Mouse (Mus musculus) gastrocnemius, adult 2 months (tissue): ENCODE measurements around the gene Slc50a1. TPM values are rescaled to one million over a fixed set of nuclear protein-coding genes. Genes with fewer than 3 reads are reported as not detected.

Source experiments
- DNase-seq: peaks from one replicate; pipeline ENCODE4 v3.0.0; 2022
- H3K27ac ChIP-seq: fragments of 200-600 bp; 2 replicates; pipeline ENCODE4 v1.8.1; 2022; ENCODE audit warnings: mild to moderate bottlenecking
- H3K4me3 ChIP-seq: fragments of 200-600 bp; 2 replicates; pipeline ENCODE4 v1.8.1; 2022; ENCODE audit warnings: mild to moderate bottlenecking, moderate library complexity
- CTCF ChIP-seq: fragments of 200-600 bp; IDR thresholded peaks from 2 replicates; pipeline ENCODE4 v1.8.1; 2022; ENCODE audit warnings: antibody characterized with exemption, mild to moderate bottlenecking, moderate library complexity
- intact Hi-C: fragments of 180-260 bp; cut with DNase I; formaldehyde crosslinking; loops from one replicate; pipeline ENCODE4 v1.15.1; 2025
- long read RNA-seq, 2 experiments: library from polyadenylated mRNA; stranded (forward); transcript quantifications; one replicate each; pipeline ENCODE4 v2.0.0; 2021
- total RNA-seq, 2 experiments: library from RNA; stranded (reverse); gene quantifications; 2 replicates each; pipeline ENCODE4 v1.2.3; 2021

Slc50a1 gene
- total RNA-seq, result 1 to 10 TPM; 8.9 to 9.7 TPM
- long read RNA-seq, experiment 1, transcript Slc50a1-201 (6 exons, 1,022 nt), result major isoform, 8 of 14 reads
- long read RNA-seq, experiment 1, partial matches to known transcripts, result 0 of 14 reads
- long read RNA-seq, experiment 1, other reads (novel, unspliced or antisense), result 4 of 14 reads
- long read RNA-seq, experiment 2, transcript Slc50a1-201 (6 exons, 1,022 nt), result major isoform, 6 of 11 reads
- long read RNA-seq, experiment 2, partial matches to known transcripts, result 1 of 11 reads
- long read RNA-seq, experiment 2, other reads (novel, unspliced or antisense), result 2 of 11 reads

DNA sequence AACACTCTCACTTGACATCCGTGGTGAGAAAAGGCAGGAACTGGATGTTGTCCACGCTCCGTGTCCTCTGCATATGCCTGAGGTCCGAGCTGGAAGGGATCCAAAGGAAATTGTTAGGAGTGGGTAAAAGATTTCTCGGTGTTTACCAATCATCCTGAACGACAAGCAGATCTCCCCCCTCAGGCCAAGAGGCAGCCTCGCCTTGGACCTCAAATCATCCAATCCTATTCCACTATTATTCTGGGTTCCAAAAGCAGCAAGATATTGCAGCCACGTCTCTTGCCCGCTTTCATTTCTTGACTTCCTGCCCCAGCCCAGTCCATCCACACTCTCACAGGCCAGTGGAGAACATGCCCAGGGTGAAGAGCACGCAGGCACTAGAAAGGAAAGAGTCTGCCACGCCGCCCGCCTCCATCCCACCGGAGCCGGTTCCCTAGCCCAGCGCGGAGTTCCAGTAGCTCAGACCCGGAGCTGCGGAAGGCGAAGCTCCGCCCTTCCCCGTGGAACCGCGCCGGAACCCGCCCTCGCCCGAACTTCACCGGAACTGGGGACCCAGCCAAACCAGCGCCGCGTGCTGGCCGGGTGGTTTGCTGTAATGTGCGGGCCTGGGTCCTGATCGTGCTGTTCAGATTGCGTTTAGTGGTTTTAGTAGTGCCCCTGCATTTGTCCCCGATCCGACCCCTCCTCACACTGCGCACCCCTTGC is at the start of gene Slc50a1:
TSS of gene Slc50a1 (minus strand) at position 520 of the 705 bp plus-strand sequence.
- peak within 1 kb of the TSS; percentile 90 for H3K27ac ChIP-seq
- peak; percentile 95 for DNase-seq
- intact Hi-C loops, result no loop called here
- TF ChIP-seq CTCF, result peak; percentile 64
- H3K4me3 ChIP-seq, result peak within 1 kb of the TSS; percentile 88

DNA sequence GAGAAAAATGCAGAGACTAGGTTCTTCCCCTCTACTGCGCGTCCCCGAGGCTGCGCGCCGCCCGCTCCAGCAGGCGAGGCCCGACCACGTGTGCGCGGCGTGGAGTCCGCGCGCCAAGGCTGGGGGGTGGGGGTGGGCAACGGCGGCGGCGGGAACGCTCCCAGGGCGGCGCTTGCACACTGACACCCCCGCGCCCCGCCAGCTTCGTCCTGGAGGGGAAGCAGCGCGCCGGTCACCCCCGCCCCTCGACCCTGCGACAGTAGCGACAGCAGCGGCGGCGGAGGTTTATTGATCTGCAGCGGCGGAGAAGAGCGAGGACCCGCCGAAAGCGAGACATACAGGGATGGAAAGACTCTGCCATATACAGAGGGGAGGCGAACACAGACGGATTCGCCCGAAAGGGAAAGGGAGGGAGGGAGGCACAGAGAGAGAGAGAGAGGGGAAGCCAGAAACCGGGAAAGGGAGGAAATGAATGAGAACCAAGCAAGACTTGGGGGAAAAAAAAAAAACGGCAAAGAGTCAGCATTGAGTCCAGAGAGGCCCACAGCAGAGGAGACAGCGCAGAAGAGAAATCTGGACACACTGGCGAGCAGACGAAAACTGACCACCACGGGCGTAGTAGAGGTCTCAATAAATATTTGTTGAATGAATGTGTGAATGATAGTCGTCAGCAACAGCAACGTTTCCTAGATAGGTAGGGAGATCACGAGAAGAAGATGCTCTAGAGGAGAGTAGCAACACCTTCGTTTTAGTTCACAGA is 49.4 kb upstream of the Slc50a1 start:
- no peak overlapping the region for H3K27ac ChIP-seq
- no peak for DNase-seq
- H3K4me3 ChIP-seq, result peak overlapping the region; percentile 60
- intact Hi-C loops, result no loop called here
- no peak for TF ChIP-seq CTCF

DNA sequence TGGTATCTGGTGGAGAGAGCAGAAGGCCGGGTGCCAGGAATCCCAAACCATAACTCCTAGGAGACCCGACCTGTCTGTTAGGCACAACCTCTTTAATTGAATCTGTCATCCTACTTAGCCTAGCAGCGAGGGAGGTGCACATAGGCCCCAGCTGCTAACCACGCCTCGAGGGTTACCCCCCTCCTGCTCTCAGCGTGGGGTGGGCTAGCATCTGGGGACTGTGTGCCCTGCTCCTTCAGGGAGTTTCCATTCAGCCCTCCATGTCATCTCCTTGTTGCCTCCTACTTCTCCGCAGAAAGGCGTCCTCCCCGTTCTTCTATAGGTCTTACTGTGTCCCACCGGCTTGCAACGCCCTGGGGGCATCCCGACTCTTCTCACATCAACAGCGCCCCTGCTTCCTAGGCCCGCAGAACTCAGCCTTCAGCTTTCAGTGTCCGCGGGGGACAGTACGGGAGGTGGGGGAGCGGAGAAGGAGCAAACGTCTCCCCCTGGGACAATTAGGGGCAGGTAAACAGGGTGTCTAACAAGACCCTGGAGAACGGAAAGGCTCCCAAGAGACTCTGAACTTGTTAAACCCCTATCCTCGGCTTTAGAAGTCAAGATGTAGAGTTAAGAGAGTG is 48.7 kb upstream of the Slc50a1 start:
- Histone ChIP-seq H3K27ac (no peak overlapping the region), H3K4me3 (peak overlapping the region; percentile 60)
- TF ChIP-seq CTCF, result no peak
- DNase-seq, result no peak
- intact Hi-C loops, result no loop called here

DNA sequence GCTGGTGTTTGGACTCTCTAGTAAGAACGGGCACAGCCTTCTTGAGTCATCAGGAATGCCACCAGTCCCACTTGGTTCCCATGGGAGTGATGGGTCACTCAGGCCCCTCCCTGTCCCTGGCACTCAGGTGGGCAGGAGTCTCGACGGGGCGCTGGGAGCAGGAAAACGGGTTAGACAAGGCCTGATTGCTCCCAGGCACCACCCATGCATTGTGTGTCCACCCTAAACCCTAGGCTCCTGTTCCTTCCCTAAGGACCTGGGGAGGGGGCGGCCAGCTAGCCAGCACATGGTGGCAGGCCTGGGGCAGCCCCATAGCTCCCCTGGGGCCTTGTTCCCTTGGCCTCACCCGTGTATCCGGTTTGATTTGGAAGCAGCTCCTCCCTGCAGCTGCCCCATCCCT is 47.9 kb upstream of the Slc50a1 start:
- H3K27ac ChIP-seq, result no peak overlapping the region
- no peak for TF ChIP-seq CTCF
- DNase-seq, result no peak
- H3K4me3 ChIP-seq, result no peak overlapping the region
- intact Hi-C loops, result no loop called here

DNA sequence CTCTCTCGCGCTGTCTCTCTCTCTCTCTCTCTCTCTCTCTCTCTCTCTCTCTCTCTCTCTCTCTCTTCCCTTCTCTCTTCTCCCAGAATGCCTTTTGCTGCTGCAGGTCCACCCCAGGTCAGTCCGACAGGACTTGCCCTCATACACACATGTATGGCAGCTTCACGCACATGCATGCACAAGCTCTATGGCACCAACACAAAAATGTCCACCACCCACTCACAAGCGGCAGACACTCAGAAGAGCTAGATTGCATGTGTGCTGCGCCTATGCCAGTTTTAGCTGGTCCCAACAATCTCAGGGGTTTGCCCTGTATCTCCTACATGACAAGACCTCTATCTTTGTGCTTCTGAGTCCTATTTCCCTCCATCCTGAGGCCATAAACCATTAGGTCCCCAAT is 46.9 kb upstream of the Slc50a1 start:
- TF ChIP-seq CTCF, result no peak
- H3K27ac ChIP-seq, result no peak overlapping the region
- intact Hi-C loops, result loop anchor here (2.0 kb wide), 2 partner anchors 38 to 168 kb away; no protein-coding TSS in a partner anchor
- DNase-seq, result no peak
- H3K4me3 ChIP-seq, result no peak overlapping the region

DNA sequence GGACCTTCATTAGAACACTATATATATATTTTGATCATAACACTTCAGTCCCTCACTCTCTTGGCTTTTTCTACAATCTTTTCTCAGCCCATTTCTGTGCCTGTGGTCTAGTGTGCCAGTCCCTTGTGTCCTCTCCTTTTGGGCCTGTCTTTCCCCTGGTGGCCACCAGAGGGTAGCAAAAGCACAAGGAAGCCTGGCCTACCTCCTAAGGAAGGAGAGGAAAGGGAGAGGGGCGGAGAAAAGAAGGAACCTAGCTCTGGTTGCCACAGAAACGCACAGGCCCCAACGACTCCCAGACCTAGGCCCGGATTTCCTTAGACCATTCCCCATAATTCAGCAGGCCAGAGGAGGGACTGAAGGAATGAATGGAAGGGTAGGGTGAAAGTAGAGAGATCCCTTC is 46.5 kb upstream of the Slc50a1 start:
- TF ChIP-seq CTCF, result peak; percentile 97; the same call in 1 of the 2 replicates
- intact Hi-C loops, result loop anchor here (2.0 kb wide), 2 partner anchors 38 to 168 kb away; no protein-coding TSS in a partner anchor
- peak; percentile 83 for DNase-seq
- Histone ChIP-seq H3K27ac (no peak overlapping the region), H3K4me3 (peak overlapping the region; percentile 50)

DNA sequence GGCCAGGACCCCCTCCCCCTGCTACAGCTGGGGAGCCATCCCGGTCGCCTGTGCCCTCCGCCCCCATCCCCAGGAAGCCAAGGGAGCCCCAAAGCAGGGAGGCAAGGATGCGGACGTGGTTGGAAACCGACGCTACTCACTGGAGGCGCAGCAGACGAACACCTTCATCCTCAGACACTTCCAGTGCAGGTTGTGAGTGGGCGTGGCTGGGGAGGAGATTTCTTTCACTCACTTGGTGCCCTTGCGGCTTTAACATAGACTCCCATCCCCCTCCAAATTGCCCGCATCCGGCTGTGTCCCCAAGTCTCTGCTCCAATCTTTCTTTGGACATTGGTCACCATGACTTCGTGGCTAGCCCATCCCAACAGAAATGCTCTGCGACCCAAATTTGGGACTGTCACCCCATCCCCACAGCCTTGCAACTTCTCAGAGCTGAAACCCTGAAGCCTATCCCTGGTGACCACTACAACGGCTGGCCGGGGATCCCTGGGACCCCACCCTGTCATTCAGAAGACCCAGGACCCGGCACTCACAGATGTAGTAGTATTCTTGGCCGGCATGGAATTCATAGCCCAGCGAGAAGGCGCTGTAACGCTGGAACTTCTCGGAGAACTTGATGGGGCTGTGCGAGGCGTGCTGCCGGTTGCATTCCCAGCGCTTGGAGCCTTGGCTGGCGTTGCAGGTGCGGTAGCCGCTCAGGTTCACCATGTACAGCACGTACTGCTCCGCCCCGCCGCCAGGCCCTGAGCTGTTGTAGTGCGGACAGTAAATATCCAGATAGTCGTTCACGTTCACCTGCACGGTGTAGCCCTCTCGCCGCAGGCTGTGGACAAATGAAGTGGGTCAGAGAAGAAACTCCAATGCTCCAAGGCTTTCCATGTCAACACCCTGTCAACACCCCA is 45.8 kb upstream of the Slc50a1 start:
- Histone ChIP-seq H3K4me3 (peak overlapping the region; percentile 50), H3K27ac (no peak overlapping the region)
- DNase-seq, result peak; percentile 37
- intact Hi-C loops, result loop anchor here (2.0 kb wide), 2 partner anchors 39 to 169 kb away; no protein-coding TSS in a partner anchor
- TF ChIP-seq CTCF, result no peak

DNA sequence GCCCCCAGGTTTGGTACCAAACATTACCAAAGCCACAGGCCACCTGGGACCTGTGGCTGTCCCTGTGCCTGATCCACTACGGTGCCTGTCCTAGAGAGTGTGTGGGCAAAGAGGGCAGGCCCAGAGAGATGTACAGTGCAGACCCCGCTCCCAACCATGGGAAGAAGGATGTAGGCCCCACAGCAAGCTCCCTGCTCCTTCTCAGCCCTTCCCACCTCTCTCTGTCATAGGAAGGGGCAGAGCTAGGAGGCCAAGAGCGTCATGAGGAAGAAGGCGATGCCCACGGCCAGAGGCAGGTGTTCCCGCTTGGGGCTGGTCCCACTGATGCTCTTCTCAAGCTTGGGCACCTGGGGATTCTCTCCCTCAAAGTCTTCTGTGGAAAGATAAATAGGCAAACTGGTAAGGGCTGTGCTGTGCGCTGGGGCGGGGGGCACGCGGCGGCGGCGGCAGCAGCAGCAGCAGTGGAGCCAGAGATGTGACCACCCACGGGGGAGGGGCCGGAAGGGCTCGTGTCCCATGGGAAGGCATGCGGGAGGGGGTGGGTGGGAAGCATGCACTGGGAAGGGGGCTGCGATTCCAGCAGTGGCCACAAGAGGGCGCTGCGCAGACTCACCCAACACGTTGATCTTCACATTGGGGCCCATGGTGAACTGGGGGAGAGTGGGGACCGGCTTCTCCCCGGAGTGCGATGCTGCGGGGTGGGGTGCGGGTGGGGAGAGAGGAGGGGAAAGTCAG is 45.0 kb upstream of the Slc50a1 start:
- intact Hi-C loops, result no loop called here
- TF ChIP-seq CTCF, result peak; percentile 98
- Histone ChIP-seq H3K4me3 (peak overlapping the region; percentile 50), H3K27ac (peak overlapping the region; percentile 38)
- DNase-seq, result peak; percentile 83

DNA sequence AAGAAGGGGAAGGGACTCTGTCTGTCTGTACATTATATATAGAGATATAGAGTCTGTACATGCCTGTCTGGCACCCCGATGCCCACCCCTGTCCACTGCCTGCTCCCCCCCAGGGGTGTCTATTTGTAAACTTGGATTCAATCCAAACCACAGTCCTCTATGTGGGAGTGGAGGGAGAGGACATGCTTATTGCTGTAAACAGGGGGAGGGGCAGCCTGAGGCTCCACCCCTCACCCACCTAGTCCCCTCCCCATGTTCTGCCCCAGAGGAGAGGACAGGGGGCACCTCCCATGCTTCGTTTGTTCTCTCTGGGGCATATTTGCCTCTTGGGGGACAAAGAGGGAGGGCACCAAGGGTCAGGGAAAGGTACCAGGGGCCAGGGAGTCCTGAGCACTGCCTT is 44.4 kb upstream of the Slc50a1 start:
- no peak for DNase-seq
- Histone ChIP-seq H3K4me3 (no peak overlapping the region), H3K27ac (peak overlapping the region; percentile 38)
- intact Hi-C loops, result no loop called here
- no peak for TF ChIP-seq CTCF

DNA sequence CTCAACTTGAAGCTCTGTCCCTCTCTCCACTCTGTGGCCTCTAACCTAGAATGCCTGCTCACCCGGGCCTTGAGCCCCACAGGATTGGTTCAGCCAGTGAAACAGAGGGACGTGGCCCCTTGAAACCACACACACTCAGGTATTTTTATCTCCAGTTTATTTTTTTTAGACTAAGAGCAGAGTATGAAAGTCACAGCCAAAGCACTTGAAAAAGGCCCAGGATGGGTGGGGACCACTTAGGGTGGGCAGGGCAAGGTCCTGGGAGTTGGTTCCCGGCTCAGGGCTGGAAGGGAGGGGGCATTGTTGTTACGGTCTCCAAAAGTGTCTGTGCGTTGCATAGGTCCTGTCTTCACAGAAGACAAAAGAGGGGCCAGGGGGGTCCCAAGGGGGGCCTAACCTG is 44.0 kb upstream of the Slc50a1 start:
- 0 out of 2 replicates have a peak overlapping the region, but pooled peaks have one; percentile 38 for H3K27ac ChIP-seq
- no peak for DNase-seq
- no peak overlapping the region for H3K4me3 ChIP-seq
- no peak for TF ChIP-seq CTCF
- intact Hi-C loops, result no loop called here

DNA sequence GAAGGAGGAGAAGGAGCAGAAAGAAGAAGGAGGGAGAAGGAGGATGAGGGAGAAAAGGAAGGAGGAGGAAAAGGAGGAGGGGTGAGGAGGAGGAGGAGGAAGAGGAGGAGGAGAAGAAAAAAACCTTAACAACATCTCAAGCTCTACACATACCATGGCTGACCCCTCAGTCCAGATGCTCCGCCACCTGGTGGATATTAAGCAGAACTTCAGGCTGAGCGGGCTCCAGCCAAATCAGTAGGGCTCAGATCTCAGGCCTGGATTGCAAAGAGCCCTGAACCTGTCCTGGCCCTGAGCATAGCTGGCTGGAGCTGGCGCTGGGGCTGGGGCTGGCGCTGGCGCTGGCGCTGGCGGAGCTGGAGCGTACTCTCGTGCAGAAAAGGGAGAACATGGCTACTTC is 37.7 kb upstream of the Slc50a1 start:
- DNase-seq, result peak; percentile 74
- Histone ChIP-seq H3K27ac (no peak overlapping the region), H3K4me3 (no peak overlapping the region)
- peak; percentile 84 for TF ChIP-seq CTCF
- intact Hi-C loops, result loop anchor here (2.0 kb wide), 1 partner anchor 61 kb away; the partner anchor contains the start of gene Trim46
